Mouse (Mus musculus): ENCODE data around the gene Lrp6.

GRCm38 (mm10) chr6:134591614-134592013 is 24.8 kb upstream of the Lrp6 start:
- TF ChIP-seq POLR2A (IDR thresholded peaks at IDR 0.05; ENCODE audit: borderline replicate concordance, insufficient read depth, low read length) (no peak), CTCF (IDR thresholded peaks at IDR 0.05; ENCODE audit: borderline replicate concordance, insufficient read depth, low read depth, low read length) (no peak)

Measured in cerebellum, adult 2 months (tissue).